Mouse (Mus musculus) cerebellum, adult 9-11 months (tissue): ENCODE measurements around the gene Nhp2.

Experiments used
- DNase-seq: peaks from one replicate; pipeline ENCODE4 v3.0.0; 2022

Gene Nhp2

DNA sequence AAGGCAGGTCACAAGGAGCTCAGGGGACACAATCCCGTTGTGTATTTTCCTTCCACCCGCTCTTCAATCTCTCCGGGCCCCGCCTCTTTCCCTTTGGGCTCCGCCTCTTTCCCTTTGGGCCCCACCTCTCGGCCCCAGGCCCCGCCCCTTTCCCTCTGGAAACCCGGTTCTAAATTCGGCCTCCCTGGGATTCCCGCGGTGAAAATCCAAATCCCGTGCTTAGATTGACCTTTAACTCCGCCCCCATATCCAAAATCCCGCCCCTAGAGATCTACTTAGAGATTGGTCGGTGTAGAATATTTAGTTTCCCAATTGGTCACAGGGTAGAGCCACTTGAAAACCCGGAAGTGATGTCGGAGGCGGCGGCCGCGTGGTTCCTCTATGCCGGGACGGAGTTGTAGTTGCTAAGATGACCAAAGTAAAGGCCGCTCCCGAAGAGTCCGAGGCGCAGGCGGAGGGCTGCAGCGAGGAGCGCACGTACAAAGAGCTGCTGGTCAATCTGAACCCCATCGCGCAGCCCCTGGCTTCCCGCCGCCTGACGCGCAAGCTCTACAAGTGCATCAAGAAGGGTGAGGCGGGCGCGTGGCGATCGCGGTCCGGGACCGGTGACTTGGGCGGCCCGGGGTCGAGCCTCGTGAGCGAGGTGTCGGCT is at the start of gene Nhp2:
TSS of gene Nhp2 (plus strand) at position 327 of the 652 bp plus-strand sequence.
- peak; percentile 97 for DNase-seq

DNA sequence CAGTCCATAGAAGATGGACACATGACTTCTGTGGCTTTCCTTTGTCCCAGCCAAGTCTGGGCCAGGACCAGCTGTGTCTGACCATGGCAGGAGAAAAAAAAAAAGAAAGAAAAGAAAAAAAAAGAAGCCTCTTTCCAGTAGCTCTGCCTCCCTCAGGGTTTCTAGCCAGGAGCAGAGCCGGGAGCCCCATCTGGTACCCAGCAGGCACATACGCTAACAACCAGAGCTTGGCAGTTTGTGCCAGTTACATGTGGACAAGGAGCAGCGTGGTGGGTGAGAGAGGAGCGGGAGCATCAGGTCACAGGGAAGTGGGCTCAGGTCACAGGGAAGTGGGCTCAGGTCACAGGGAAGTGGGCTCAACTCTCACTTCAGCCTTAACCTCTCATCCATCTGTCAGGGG is 43.1 kb upstream of the Nhp2 start:
- DNase-seq, result no peak

DNA sequence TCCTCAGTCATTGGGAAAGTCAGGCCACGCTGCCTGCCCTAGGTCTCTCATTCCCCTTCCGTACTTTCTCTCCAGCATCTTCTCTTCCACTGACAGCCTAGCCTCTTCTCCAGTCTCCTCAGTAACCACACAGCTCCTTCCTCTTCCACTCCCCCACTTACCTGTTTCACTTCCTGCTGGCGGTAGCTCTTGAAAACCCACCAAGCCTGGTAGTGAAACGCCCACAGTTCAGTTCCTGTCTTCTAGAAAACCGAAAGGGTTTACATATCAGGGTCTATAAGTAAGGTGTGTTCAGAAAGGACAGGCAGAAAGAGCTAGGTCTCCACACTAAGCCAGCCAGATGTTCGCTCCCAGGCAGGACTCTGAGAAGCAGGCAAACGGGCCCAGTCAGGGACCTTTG is 41.9 kb upstream of the Nhp2 start:
- DNase-seq, result no peak

DNA sequence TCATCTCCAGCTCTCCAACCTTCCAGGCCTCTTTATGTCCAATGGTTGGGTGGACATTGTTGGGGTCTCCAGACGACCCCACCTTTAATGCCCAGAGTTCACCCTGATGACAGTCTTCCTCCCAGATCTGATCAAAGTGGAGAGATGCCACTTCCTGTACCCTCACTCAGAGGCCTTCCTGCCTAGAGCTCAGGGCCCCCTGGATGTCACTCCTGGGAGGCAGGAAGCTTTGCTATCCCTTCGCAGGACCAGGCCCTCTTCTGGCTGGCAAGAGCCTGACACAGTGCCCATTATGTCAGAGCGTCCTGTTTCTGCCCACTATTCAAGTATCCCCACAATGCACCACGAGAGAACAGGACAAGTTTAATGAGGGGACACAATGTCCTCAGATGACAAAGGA is 40.5 kb upstream of the Nhp2 start:
- DNase-seq, result no peak

DNA sequence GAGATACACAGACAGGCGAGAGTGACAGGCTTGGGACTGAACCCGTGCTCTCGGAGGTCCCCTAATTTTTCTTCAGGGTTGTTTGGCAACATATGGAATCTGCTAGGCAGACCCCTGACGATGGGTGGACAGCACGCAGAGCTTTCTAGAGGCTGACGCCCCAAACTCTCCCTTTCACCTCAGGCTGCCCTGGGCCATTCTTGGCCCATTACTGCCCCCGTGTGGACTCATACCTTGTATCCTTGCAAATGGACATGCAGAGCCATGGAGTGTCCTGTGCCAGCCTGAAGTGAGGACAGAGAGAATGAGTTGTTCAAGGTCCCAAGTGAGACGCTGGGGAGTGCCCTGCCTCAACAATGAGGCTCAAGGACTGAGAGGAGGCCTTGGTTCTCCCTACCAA is 36.8 kb upstream of the Nhp2 start:
- DNase-seq, result peak; percentile 74

DNA sequence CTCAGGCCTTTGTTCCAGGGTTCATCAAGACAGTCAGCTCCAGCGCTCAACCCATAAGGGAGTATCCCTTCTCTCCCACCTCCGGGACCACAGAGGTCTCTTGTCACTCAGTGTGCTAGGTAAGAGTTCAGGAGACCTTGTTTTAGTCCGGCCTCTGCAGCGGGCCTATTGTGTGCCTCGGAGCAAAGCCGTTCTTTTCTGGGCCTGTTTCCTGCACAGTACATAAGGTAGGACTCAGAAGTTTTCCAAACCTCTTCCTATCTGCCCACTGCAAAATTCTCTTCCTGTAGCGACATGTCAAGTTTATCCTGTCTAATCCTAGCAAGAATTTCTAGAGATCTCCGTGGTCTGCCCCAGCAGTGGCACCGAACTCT is 35.5 kb upstream of the Nhp2 start:
- no peak for DNase-seq

DNA sequence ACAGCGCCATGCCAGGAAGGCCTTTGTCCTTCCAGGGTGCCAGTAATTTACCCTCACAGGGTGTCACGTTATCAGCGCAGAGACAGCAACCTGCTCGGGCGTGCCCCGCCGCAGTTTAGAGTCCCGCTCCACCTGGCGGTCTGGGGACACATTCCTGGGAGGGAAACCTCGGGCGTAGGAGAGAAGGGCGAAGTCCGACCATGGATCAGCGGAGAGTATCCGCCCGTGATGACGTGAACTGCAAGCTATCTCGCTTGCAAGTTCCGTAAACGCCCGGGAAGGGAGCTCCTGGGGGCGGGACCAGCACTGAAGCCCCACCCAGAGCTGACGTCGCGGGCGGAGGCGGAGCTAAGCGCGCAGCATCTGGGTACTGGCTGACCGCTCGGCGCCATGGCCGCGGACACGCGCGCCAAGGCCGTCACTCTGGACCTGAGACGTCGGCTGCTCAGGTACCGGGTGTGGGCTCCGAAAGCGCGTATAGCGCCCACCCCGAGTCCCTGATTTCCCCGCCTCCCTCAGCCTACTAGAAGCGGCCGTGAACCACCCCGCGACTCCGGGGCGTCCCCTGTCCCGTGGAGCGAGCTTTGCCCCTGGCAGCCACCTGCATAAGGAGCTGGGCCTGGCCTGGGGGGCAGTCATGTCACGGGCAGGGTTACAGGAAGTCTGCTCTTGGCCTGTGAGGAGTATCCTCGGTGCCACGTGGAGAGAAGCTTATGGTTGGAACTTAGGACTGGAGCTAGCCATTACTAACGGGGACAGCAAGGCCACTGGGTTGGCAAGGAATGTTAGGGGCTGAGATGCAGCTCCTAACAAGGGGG is 34.9 kb upstream of the Nhp2 start, which contains the start of gene Phykpl:
TSS of gene Phykpl (plus strand) at position 327 of the 818 bp plus-strand sequence.
- peak; percentile 97 for DNase-seq

DNA sequence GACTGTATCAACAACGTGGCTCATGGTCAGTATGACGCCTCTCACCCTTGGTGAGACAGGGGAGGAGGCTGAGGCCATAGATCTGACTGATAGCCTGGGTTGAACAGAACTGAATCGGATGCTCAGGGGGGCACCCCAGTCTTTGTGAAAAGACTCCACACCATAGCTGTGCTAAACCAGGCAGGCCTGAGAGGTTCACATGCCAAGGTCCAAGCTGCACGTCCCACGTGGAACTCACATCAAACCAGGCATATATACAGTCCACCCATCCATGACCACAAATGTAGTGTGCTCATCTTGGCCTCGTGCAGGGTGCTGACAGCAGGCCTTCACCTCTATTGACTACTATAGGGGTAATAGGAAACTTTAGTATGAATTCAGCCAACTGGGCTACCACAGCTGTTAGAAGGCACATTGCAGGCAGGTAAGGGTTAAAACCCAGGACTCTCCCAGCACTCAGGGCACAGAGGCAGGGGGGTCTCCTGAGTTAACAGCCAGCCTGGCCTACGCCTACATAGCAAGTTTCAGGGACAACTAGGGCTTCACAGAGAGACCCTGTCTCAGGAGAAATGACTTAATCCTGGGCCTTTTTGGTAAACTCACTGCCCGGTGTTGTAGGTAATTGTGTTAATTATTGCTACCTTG is 33.8 kb upstream of the Nhp2 start:
- peak; percentile 38 for DNase-seq

DNA sequence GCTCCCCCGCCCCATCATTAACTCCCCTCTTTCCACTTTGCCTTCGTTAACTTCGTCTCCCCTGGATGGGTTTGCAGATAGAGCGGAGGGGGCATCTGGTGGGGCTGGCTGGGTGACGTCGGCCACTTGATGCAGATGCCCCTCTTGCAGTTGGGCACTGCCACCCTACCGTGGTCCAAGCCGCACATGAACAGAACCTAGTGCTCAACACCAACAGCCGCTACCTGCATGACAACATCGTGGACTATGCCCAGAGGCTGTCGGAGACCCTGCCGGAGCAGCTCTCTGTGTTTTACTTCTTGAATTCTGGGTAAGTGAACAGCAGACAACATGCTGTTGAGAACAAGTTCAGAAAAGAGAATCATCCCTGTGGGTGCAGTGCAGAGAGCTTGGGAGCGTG is 33.1 kb upstream of the Nhp2 start:
- peak; percentile 38 for DNase-seq

DNA sequence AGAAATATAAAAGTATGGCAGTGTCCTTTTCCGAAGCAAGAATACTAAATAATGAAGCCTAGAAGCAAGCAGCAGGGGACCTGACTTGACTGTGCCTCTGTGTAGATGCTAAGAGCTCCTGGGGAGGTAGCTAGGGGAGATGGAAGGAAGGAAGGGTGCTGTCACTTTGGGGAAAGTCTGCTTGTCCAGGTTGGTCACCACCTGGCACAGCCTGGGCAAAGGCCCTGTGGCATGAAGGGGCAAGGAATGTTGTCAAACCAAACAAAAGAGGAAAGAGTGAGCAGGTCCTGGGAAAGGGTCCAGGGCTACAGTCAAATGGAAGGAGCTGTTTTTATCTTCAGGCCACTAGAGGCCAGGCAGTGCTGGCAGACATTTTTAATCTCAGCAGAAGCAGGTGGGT is 32.5 kb upstream of the Nhp2 start:
- no peak for DNase-seq

DNA sequence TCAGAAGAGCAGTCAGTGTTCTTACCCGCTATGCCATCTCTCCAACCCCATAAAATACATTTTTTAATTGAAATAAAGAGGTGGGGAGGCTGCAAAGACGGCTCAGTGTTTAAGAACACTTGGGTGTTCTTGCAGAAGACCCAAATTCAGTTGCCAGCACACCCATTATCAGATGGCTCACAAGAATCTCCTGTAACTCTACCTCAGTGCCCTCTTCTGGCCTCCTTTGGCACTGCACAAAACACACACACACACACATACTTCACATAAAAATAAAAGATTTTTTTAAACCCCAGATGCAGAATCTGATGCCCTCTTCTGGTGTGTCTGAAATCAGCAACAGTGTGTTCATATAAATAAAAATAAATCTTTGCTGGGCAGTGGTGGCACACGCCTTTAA is 30.7 kb upstream of the Nhp2 start:
- DNase-seq, result no peak

DNA sequence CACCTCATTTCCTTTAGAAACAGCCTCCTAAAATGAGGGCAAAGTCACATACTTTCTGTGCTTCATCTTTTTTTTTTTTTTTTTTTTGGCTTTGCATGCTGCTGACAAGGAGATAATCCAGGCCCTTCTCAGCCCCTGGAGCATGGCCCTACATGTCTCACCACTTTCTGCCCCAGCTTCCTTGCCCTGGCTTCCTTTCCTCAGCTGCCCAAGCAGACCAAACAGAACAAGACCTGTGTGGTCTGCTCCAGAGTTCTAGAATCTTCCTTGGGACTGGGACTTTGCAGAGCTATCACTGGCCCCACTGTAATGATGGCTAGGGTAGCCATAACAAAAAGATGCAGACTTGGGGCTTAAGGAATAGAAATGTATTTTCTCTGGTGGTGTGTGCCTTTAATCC is 29.5 kb upstream of the Nhp2 start:
- no peak for DNase-seq

DNA sequence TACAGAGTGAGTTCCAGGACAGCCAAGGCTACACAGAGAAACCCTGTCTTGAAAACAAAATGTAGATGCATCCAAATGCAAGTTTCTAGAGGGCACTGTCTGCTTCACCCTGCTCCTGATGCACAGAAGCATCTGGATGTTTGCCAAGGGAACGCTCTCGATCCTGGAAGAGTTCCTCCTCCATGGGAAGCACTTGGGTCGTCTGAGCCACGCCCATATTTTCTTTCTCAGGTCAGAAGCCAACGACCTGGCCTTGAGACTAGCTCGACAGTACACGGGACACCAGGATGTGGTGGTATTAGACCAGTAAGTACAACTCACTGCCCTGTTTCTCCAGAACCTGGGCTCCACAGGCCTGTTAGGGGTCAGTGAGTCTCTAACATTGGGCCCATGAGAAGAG is 28.4 kb upstream of the Nhp2 start:
- no peak for DNase-seq

DNA sequence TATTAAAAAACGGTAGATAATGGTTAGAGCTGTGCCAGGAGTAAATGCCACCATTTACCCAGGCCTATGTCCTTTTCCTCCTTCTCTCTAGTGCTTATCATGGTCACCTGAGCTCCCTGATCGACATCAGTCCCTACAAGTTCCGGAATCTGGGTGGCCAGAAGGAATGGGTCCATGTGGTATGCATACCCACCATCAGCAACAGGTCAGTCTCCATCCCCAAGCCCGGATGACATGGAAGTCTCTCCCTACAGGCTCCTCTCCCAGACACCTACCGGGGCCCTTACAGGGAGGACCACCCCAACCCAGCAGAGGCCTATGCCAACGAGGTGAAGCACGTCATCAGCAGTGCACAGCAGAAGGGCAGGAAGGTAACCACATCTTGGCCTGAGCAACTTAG is 27.6 kb upstream of the Nhp2 start:
- DNase-seq, result no peak

DNA sequence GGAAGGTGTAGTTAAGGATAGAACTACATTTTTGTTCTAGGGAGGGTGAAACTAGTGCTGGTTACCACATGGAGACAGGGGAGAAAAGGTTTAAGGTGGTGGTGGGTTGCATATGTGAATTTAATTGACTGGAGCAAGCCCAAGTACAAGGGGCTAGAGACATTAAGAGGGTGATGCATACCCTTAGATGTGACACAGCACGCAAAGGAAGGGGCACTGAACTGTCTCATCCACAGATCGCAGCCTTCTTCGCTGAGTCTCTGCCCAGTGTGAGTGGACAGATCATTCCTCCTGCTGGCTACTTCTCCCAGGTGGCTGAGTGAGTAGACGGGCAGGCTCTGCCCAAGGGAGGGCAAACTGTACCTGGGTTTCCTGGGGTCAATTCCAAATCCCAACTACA is 26.2 kb upstream of the Nhp2 start:
- no peak for DNase-seq

DNA sequence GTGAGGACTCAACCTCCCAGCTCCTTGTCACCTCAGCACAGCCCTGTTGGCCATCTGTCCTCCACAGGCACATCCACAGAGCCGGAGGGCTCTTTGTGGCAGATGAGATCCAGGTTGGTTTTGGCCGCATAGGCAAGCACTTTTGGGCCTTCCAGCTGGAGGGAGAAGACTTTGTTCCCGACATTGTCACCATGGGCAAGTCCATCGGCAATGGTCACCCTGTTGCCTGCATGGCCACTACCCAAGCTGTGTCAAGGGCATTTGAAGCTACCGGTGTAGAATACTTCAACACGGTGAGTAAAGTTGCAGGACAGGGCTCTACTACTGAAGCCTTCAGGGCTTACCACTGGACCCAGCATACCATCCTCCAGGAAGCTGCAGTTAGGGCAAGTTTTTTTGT is 25.7 kb upstream of the Nhp2 start:
- no peak for DNase-seq

DNA sequence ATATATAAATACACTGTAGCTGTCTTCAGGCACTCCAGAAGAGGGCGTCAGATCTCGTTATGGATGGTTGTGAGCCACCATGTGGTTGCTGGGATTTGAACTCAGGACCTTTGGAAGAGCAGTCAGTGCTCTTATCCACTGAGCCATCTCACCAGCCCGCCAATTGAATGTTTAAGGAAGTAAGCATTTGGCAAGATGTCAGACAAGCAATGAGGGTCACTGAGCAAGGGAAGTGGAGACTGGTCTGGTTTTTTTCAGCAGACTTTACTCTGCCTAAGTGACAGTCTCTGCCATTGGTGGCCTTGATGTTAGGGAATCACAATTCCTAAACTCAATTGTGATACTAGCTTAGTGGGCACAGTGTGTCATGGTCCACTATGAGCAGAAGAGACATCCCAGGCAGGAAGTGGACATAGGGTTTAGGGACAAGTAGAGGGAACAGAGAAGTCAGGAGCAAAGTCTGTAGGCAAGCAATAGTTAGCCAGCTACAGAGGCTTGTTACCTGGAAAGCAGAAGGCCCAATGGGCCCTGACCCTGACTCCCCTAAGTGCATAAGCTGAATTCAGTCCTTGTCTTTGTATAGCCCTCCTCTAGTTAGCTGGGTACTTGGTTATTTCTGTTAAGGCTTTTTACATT is 24.7 kb upstream of the Nhp2 start:
- no peak for DNase-seq

DNA sequence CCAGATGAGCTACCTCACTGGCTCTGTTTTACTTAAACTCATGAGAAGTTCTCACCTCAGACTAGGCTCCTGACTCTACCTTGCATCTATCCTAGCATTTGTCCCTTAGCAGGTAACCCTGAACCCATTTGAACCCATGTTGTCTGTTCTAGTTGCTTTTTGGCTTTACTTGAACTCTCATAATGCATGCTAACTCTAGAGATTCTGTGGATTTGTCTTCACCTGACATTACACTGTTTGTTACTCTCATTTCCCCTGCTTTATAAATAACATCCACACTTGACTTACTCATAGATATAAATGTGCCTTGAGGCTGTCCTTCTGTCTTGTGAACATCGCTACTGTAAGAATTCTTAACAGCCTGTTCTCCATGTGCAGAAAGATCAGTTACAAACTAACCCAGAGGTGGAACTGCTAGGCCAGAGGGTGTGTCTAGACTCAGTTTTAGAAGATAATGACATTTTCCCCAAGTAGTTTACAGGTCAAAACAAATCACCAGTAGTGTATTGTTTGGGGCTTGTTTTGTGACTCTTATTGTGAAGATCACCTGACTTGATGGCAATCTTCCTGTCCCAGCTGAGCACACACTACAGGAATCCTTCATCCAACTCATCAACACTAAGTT is 24.0 kb upstream of the Nhp2 start:
- DNase-seq, result no peak

DNA sequence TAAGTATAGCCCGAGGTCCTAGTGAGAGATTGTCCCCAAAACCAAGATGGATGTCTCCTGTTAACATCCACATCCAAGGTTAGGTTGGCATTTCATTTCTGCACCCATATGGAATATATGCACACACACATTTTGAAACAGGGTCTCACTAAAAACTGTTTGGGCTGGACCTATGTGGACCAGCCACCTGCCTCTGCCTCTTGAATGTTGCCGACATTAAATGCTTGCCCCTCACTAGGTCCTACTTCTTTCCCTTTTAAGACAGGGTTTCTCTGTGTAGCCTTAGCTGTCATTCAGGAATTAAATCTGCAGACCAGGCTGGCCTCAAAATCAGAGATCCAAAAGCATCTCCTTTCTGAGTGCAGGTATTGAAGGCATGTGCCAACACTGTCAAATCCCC is 22.0 kb upstream of the Nhp2 start:
- DNase-seq, result no peak

DNA sequence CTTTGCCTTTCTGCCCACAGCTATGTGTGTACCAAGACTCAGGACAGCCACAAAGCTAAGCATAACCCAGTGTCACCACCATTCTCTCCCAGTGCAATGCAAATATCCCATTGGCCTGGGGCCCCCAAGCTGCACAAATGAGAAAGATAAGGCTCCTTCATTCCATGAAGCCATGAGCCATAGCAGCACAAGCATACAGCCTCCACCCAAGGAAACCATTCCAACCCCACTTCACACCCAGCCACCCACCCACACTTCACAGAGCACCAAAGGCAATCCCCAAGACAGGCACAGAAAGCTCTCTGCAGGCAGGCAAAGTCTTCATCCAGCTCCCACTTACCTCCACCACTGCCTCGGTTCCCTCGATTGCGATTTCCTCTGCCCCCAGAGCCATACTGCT is 17.3 kb upstream of the Nhp2 start:
- no peak for DNase-seq

DNA sequence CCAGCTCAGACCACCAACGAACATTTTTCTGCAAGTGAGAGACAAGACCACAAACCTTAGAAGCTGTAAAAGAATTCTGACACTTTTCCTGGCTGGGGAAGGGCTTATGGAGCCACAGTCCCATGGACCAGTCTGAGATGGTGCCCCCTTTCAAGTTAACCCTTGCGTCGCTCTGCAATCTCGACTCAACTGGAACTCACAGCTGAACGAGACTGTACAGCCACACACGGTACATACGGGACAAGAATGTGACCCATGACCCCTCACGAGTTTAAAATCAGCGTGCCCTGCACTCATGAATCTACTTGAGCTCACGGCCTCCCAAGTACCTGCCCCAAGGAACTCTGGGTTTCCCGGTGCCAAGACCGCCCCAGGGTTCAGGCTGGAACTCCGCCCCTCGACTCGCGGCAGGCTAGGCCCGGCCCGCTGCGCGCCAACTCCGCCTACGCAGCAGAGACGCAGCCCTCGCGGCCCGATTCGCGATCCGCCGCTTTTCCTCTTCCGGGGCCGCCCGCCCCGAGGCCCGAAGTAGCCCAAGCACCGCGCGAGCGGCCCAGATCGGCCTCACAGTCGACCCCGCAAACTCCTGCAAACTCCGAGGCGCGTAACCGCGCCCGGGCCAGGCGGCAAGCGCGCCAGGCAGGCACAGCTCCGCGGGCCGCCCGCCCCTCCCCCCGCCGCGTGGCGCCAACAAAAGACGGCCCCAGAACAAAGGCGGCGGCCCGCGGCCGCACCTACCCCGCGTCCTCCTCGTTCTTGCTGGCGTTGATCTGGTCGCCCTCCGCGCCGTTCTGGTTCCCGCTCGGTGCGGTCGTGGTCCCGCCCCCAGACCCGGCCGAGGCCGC is 13.7 kb upstream of the Nhp2 start:
- peak; percentile 83 for DNase-seq

DNA sequence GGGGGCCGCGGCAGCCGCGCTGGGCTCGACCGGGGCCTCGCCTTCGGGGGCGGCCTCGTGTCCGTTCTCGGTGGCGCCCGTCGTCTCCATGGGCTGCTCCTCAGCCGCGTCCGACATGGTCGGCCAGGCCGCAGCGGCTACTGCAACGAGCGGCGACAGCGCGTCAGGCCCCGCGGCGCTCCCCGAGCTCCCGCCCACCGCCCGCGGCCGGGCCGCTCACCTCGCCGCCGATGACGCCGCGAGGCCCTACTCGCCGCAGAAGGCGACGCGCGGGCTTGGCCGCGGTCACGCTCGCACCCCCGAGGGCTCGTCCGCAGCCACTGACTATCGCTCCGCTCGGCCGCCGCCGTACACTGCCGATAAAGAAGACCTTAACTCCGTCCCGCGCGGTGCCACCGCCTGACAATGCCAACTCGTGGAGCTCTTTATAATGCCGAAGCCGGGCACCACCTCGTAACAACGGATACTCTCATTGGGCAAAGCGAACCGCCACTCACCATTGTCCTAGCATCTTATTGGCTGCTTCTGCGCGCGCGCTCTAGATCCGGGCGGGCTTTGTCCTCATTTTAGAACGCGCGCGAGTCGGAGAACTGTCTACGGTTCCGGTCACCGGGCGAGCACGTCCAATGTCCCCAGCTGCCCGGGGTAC is 13.0 kb upstream of the Nhp2 start, which contains the start of gene Hnrnpab:
TSS of gene Hnrnpab (minus strand) at position 401 of the 649 bp plus-strand sequence.
- peak; percentile 98 for DNase-seq
